Mouse (Mus musculus): ENCODE data around the gene Lpar5. TPM values are rescaled to one million over a fixed set of nuclear protein-coding genes. Genes with fewer than 3 reads are reported as not detected.

Gene Lpar5
- total RNA-seq, 2 experiments from 2014 or later: 0.20 to 0.31 TPM

- DNase-seq (ENCODE audit: low spot score in 2 of 2): no peak
These were observed 44.8 kb downstream of the Lpar5 start for GRCm38 (mm10) chr6:125112553-125112952.

GRCm38 (mm10) chr6:125119387-125119786 lies 51.7 kb downstream of the Lpar5 start:
- DNase-seq (ENCODE audit: low spot score in 2 of 2): no peak

- DNase-seq (ENCODE audit: low spot score in 2 of 2): no peak
These were observed 61.0 kb downstream of the Lpar5 start for GRCm38 (mm10) chr6:125128724-125129123.

- no peak for DNase-seq (ENCODE audit: low spot score in 2 of 2)
These were observed 62.1 kb downstream of the Lpar5 start for GRCm38 (mm10) chr6:125129710-125130402.

GRCm38 (mm10) chr6:125131302-125132156 lies 63.8 kb downstream of the Lpar5 start, which contains the start of gene Nop2:
Gene Nop2, plus strand, starts transcription at chr6:125131909.
- DNase-seq (ENCODE audit: low spot score in 2 of 2): peak; percentile 80 to 88

Small RNA genes within 50 kb of the gene (microRNA-seq; reads per million reads assigned to microRNA genes)
- not detected for gene Mir7045

Other genes starting within 250 kb of the Lpar5 start
- gene Usp5, start 238.4 kb upstream of the Lpar5 start, total RNA-seq (2021): 10 to 100 TPM; 81.7 to 85.9 TPM
- 10 to 100 TPM; 27.9 to 28.2 TPM for gene Cdca3, start 238.4 kb upstream of the Lpar5 start, total RNA-seq (2021)
- gene Gnb3, start 227.6 kb upstream of the Lpar5 start, total RNA-seq (2021): 10 to 100 TPM; 13.6 to 14.3 TPM
- 10 to 100 TPM; 57.3 to 62.8 TPM for gene P3h3, start 210.2 kb upstream of the Lpar5 start, total RNA-seq (2021)
- 1 to 10 TPM; 1.2 to 1.3 TPM for gene Gpr162, start 203.9 kb upstream of the Lpar5 start, total RNA-seq (2021)
- 1 to 10 TPM; 1.4 to 1.7 TPM for gene Cd4, start 179.7 kb upstream of the Lpar5 start, total RNA-seq (2021)
- 1 to 10 TPM; 1.1 to 1.2 TPM for gene Lag3, start 156.2 kb upstream of the Lpar5 start, total RNA-seq (2021)
- gene Ptms, start 147.8 kb upstream of the Lpar5 start, total RNA-seq (2021): 100 to 1,000 TPM; 395 to 409 TPM
- gene Mlf2, start 136.5 kb upstream of the Lpar5 start, total RNA-seq (2021): 100 to 1,000 TPM; 236 to 238 TPM
- 10 to 100 TPM; 86.3 to 86.8 TPM for gene Cops7a, start 102.4 kb upstream of the Lpar5 start, total RNA-seq (2021)
- under 1 TPM; 0.56 to 0.67 TPM for gene Pianp, start 71.2 kb upstream of the Lpar5 start, total RNA-seq (2021)
- gene Zfp384, start 58.8 kb upstream of the Lpar5 start, total RNA-seq (2021): 10 to 100 TPM; 28.1 to 32.8 TPM
- gene Ing4, start 28.2 kb upstream of the Lpar5 start, total RNA-seq (2021): 10 to 100 TPM; 54.1 to 54.2 TPM
- gene Acrbp, start 18.2 kb upstream of the Lpar5 start, total RNA-seq (2021): 1 to 10 TPM; 3.9 to 4.6 TPM
- 100 to 1,000 TPM; 160 to 164 TPM for gene Chd4, start 28.1 kb downstream of the Lpar5 start, total RNA-seq (2021)
- gene Nop2, start 64.0 kb downstream of the Lpar5 start, total RNA-seq (2021): 10 to 100 TPM; 26.7 to 28.5 TPM
- 100 to 1,000 TPM in 1 of 2 experiments, 10 to 100 TPM in 1; 90.6 to 108 TPM for gene Iffo1, start 77.3 kb downstream of the Lpar5 start, total RNA-seq (2021)
- gene Gapdh, start 98.5 kb downstream of the Lpar5 start, total RNA-seq (2021): 1,000 to 10,000 TPM; 5,945 to 6,079 TPM
- gene Ncapd2, start 123.8 kb downstream of the Lpar5 start, total RNA-seq (2021): 10 to 100 TPM; 66.1 to 68.8 TPM
- gene Mrpl51, start 123.9 kb downstream of the Lpar5 start, total RNA-seq (2021): 100 to 1,000 TPM; 206 to 218 TPM
- 1 to 10 TPM; 7.0 to 7.3 TPM for gene Vamp1, start 147.6 kb downstream of the Lpar5 start, total RNA-seq (2021)
- gene Tapbpl, start 163.9 kb downstream of the Lpar5 start, total RNA-seq (2021): 1 to 10 TPM; 2.4 to 3.4 TPM
- gene Cd27, start 169.1 kb downstream of the Lpar5 start, total RNA-seq (2021): under 1 TPM; 0.44 to 0.71 TPM
- gene Tuba3a, start 218.1 kb downstream of the Lpar5 start, total RNA-seq (2021): not detected
- gene Ltbr, start 246.0 kb downstream of the Lpar5 start, total RNA-seq (2021): 10 to 100 TPM; 43.8 to 48.0 TPM